Mouse (Mus musculus) bone marrow, adult 2 months (tissue): ENCODE data around the gene Rad51d. TPM values are rescaled to one million over a fixed set of nuclear protein-coding genes. Genes with fewer than 3 reads are reported as not detected.
"Not testable (repeated sequence)": the region's sequence is repeated elsewhere in the genome, so short reads cannot be mapped to it uniquely, and the experiment has no call there.

ENCODE experiments used
- H3K27ac ChIP-seq: fragments of 200-500 bp; 2 replicates; pipeline ENCODE4 v1.5.1; 2012; ENCODE audit warnings: low read depth, mild to moderate bottlenecking, control low read depth, inconsistent platforms, low read length; ENCODE audit not compliant: control insufficient read depth, poor library complexity, insufficient read depth
- H3K4me1 ChIP-seq: fragments of 200-500 bp; 2 replicates; pipeline ENCODE4 v1.6.1; 2011; ENCODE audit warnings: low read length; ENCODE audit not compliant: control insufficient read depth, insufficient read depth
- H3K4me3 ChIP-seq: fragments of 200-500 bp; replicated peaks from 2 replicates; pipeline ENCODE3; 2011; ENCODE audit warnings: mild to moderate bottlenecking, low read depth, low read length, control low read depth; ENCODE audit not compliant: control insufficient read depth
- CTCF ChIP-seq: fragments of 200-500 bp; IDR thresholded peaks from 2 replicates; pipeline ENCODE4 v1.5.1; 2011; ENCODE audit warnings: low read length, control low read depth; ENCODE audit not compliant: control insufficient read depth, insufficient read depth
- POLR2A ChIP-seq: fragments of 200-500 bp; IDR thresholded peaks from 2 replicates; pipeline ENCODE4 v1.6.1; 2011; ENCODE audit warnings: low read depth, mild to moderate bottlenecking, control low read depth, low read length, borderline replicate concordance; ENCODE audit not compliant: control insufficient read depth
- WGBS: fragments of 180-500 bp; shearing (Covaris S2); methylation state at CpG from one replicate; pipeline ENCODE4 v1.1.7; 2018; 5-methylcytosine and 5-hydroxymethylcytosine counted together
- polyA plus RNA-seq: library from polyadenylated mRNA; stranded (reverse); fragments of >200 nt; gene quantifications from 2 replicates; pipeline ENCODE4 v1.2.4, GENCODE M21; 2011; ENCODE audit warnings: low replicate concordance; ENCODE audit not compliant: missing spikeins, insufficient read depth, insufficient read length

Gene Rad51d
- polyA plus RNA-seq, result 4.4 and 9.8 TPM in 2 replicates

DNA sequence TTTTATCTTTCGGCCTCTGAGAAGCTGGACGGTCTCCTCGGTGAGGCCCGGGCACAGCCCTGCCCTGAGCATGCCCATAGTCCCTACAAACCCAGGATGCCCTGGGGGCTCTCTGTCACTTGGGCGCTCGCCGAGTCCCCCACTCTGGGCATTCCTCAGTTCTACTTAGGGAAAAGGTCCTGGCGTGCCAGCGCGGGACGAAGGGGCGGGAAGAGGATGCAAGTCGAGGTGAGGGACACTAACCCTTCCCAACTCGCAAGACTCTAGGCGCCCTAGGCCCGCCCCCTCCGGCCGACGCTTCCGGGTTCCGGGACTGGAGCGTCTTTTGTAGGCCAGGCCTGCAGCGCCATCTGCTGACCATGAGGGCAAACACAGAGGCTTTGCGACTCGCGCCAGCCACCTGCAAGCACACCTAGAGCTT, at the start of gene Rad51d:
TSS of gene Rad51d (minus strand) at position 273 of the 421 bp plus-strand sequence.
- Histone ChIP-seq H3K4me3 (peak within 1 kb of the TSS; percentile 86), H3K4me1 (no peaks in the 10 kb centered on the region), H3K27ac (peak within 1 kb of the TSS; percentile 78)
- TF ChIP-seq CTCF (peak; percentile 95), POLR2A (peak; percentile 79; the same call in 1 of the 2 replicates)
- WGBS, result under 1% methylated on average over 26 of the region's 26 CpGs

DNA sequence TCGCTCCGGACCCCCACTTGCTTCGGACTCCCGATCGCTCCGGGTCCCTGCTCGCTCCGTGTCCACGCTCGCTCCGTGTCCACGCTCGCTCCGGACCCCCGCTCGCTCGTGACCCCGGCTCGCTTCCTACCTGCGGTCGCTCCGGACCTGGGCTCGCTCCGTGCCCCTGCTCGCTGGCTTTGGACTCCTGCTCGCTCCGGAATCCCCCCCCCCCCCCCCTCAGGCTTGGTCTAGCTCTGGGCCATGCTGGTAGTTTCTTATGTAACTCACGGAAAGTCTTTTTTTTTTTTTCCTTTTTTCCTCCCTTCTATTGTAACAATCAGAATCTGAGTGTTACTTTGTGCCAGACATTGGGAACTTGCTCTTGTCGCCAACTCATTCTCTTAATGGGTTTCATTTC, 42.8 kb upstream of the Rad51d start:
- WGBS, result 1% methylated on average over 29 of the region's 29 CpGs
- Histone ChIP-seq H3K4me3 (no peak overlapping the region), H3K4me1 (no peaks in the 10 kb centered on the region; the same call in 1 of the 2 replicates), H3K27ac (no peak overlapping the region)
- no peak for TF ChIP-seq CTCF
- TF ChIP-seq POLR2A, result no peak

DNA sequence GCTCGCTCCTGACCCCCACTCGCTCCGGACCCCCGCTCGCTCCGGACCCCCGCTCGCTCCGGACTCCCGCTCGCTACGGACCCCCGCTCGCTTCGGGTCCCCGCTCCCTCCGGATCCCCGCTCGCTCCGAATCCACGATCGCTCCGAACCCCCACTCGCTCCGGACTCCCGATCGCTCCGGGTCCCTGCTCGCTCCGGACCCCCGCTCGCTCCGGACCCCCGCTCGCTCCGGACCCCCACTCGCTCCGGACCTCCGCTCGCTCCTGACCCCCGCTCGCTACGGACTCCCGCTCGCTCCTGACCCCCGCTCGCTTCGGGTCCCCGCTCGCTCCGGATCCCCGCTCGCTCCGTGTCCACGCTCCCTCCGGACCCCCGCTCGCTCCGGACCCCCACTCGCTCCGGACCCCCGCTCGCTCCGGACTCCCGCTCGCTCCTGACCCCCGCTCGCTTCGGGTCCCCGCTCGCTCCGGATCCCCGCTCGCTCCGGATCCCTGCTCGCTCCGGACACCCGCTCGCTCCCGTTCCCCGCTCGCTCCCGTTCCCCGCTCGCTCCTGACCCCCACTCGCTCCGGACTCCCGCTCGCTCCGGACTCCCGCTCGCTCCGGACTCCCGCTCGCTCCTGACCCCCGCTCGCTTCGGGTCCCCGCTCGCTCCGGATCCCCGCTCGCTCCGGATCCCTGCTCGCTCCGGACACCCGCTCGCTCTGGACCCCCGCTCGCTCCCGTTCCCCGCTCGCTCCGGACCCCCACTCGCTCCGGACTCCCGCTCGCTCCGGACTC, 41.4 kb upstream of the Rad51d start:
- WGBS, result 2% methylated on average over 119 of the region's 119 CpGs
- not testable (repeated sequence) for H3K27ac ChIP-seq, H3K4me3 ChIP-seq, H3K4me1 ChIP-seq

DNA sequence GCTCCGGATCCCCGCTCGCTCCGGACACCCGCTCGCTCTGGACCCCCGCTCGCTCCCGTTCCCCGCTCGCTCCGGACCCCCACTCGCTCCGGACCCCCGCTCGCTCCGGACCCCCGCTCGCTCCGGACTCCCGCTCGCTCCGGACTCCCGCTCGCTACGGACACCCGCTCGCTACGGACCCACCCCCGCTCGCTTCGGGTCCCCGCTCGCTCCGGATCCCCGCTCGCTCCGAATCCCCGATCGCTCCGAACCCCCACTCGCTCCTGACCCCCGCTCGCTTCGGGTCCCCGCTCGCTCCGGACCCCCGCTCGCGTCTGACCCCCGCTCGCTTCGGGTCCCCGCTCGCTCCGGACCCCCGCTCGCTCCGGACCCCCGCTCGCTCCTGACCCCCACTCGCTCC, 40.7 kb upstream of the Rad51d start:
- H3K27ac ChIP-seq, H3K4me3 ChIP-seq, H3K4me1 ChIP-seq: not testable (repeated sequence)
- 4% methylated on average over 61 of the region's 63 CpGs for WGBS

DNA sequence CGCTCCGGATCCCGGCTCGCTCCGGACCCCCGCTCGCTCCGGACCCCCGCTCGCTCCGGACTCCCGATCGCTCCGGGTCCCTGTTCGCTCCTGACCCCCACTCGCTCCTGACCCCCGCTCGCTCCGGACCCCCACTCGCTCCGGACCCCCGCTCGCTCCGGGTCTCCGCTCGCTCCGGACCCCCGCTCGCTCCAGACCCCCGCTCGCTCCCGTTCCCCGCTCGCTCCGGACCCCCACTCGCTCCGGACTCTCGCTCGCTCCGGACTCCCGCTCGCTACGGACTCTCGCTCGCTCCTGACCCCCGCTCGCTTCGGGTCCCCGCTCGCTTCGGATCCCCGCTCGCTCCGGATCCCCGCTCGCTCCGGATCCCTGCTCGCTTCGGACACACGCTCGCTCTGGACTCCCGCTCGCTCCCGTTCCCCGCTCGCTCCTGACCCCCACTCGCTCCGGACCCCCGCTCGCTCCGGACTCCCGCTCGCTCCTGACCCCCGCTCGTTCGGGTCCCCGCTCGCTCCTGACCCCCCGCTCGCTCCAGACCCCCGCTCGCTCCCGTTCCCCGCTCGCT, 40.1 kb upstream of the Rad51d start:
- 10% methylated on average over 84 of the region's 85 CpGs for WGBS
- not testable (repeated sequence) for H3K4me3 ChIP-seq, H3K27ac ChIP-seq, H3K4me1 ChIP-seq

DNA sequence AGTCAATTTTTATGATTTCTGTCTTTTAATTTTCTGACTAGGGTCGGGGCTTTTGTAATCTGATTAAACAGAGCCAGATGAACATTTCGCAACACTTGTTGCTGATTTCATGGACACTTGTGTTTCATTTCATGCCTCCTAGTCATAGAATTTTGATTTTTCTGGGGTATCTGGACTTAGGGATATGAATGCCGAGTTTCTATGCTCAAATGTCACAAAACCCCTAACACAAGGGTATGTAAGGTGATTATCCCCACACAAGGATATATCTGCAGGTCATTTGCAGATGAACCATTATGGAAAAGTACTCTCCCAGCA, 39.2 kb upstream of the Rad51d start:
- Histone ChIP-seq H3K4me1 (no peaks in the 10 kb centered on the region; the same call in 1 of the 2 replicates), H3K27ac (no peak overlapping the region), H3K4me3 (no peak overlapping the region)
- WGBS, result 27% methylated on average over 3 of the region's 3 CpGs
- no peak for TF ChIP-seq CTCF

DNA sequence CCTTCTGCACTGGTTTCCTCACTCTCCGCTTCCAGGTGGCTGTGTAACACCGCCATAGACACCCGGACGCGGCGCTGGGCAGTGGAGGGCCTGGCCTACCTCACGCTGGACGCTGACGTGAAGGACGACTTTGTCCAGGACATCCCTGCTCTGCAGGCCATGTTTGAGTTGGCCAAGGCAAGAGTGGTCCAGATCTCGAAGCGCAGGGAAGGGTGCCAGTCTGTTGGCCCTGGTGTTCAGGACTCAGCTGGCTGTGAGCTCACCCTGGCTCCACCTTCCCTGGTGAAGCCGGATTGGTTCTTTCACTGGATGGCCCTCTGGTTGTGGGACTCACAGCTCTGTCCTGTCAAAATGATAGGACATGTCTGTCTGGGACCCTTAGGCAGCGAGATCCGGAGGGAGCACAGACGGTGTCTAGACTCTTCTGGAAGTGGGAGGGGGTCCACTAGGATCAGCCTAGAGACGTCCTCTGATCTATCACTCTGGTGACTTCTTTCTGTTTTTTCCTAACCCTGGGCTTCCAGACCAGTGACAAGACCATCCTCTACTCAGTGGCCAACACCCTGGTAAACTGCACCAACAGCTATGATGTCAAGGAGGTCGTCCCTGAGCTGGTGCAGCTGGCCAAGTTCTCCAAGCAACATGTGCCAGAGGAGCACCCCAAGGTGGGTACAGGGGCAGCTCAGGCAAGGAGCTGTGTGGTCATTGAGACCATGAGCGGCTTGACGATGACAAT, 38.7 kb upstream of the Rad51d start:
- Histone ChIP-seq H3K27ac (no peak overlapping the region), H3K4me1 (no peaks in the 10 kb centered on the region; the same call in 1 of the 2 replicates), H3K4me3 (no peak overlapping the region)
- WGBS, result 73% methylated on average over 20 of the region's 20 CpGs
- TF ChIP-seq CTCF (no peak), POLR2A (no peak)

DNA sequence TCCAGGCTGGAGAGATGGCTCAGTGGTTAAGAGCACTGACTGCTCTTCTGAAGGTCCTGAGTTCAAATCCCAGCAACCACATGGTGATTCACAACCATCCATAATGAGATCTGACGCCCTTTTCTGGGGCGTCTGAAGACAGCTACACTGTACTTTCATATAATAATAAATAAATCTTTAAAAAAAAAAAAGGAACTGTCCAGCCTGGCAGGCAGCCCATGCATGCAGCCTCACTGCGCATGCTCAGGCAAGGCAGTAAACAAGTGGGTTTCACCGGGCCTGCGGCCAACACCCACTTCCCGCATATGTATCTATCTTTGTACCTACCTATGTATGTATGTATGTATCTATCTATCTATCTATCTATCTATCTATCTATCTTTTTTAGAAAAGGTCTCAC, 33.5 kb upstream of the Rad51d start:
- H3K27ac ChIP-seq, H3K4me3 ChIP-seq, H3K4me1 ChIP-seq: not testable (repeated sequence)
- WGBS, result 2% methylated on average over 6 of the region's 6 CpGs

DNA sequence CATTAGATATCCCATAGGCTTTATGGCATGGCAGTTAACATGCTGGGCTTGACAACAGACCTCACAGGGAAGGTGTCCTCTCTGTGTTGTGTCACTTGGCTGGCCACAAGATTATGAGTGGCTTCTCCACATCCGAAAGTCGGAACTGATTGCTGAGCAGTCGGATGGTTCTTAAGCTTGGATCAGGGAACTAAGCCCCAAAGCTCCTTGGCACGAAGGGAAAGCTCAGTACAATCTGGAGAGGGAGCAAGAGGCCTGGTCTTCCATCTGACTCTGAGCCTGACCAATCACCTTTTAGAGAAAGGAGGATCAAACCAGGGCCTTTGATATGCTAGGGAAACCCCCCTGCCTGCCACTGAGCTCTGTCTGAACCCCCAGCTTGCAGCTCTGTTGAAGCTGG, 31.3 kb upstream of the Rad51d start:
- 86% methylated on average over 4 of the region's 4 CpGs for WGBS
- H3K4me1 ChIP-seq, result no peaks in the 10 kb centered on the region
- no peak overlapping the region for H3K27ac ChIP-seq
- H3K4me3 ChIP-seq, result no peak overlapping the region
- TF ChIP-seq CTCF (no peak), POLR2A (no peak)
